Mouse (Mus musculus) retina, adult 2 months (tissue): ENCODE results near the gene Nhlh1.

Experiments used
- DNase-seq: peaks from one replicate; pipeline ENCODE4 v3.0.0-alpha.2; 2012; ENCODE audit warnings: low read depth, low spot score

Gene Nhlh1

GRCm38 (mm10) chr1:172016660-172017516, 40.5 kb downstream of the Nhlh1 start:
- DNase-seq = no peak

GRCm38 (mm10) chr1:172016031-172016430, 41.3 kb downstream of the Nhlh1 start:
- DNase-seq = no peak

- no peak for DNase-seq
These were observed 41.9 kb downstream of the Nhlh1 start for GRCm38 (mm10) chr1:172015312-172015939.

- DNase-seq = no peak
These were observed 42.6 kb downstream of the Nhlh1 start for GRCm38 (mm10) chr1:172014771-172015170.

- no peak for DNase-seq
These were observed 45.3 kb downstream of the Nhlh1 start for GRCm38 (mm10) chr1:172012030-172012429.

GRCm38 (mm10) chr1:172010042-172010824, 47.1 kb downstream of the Nhlh1 start:
- no peak for DNase-seq

GRCm38 (mm10) chr1:172009406-172009805, 48.0 kb downstream of the Nhlh1 start:
- no peak for DNase-seq

- DNase-seq = no peak
These were observed 49.0 kb downstream of the Nhlh1 start for GRCm38 (mm10) chr1:172008351-172008750.

GRCm38 (mm10) chr1:172007761-172008160, 49.6 kb downstream of the Nhlh1 start:
- DNase-seq = no peak
